Mouse (Mus musculus) CH12.LX (cell line): ENCODE results near the gene Taf5. TPM values are rescaled to one million over a fixed set of nuclear protein-coding genes. Genes with fewer than 3 reads are reported as not detected.

Source experiments
- DNase-seq: peaks from one replicate; pipeline ENCODE4 v3.0.0-alpha.2; 2013; ENCODE audit errors: extremely low read depth
- H3K27ac ChIP-seq: 2 replicates; pipeline ENCODE4 v1.5.1; 2012; ENCODE audit warnings: low read depth, mild to moderate bottlenecking, control low read depth, moderate library complexity; ENCODE audit not compliant: insufficient read depth
- H3K27me3 ChIP-seq: replicated peaks from 2 replicates; pipeline ENCODE3; 2012; ENCODE audit warnings: inconsistent platforms
- H3K36me3 ChIP-seq, 2 experiments: replicated peaks in 1 of 2; 2 replicates each; pipeline versions ENCODE3 to v1.6.1; 2012; ENCODE audit warnings: inconsistent platforms in 1 of 2, low read length in 1 of 2, mild to moderate bottlenecking in 1 of 2, mixed read lengths in 1 of 2, moderate library complexity in 1 of 2; ENCODE audit not compliant: control insufficient read depth in 1 of 2, insufficient read depth in 1 of 2
- H3K4me1 ChIP-seq, 2 experiments: 2 replicates each; pipeline ENCODE4 v1.6.1; 2012; ENCODE audit warnings: inconsistent platforms in 1 of 2, moderate library complexity in 1 of 2; ENCODE audit not compliant: insufficient read depth in 2 of 2, control insufficient read depth in 1 of 2
- H3K4me2 ChIP-seq: 2 replicates; pipeline ENCODE4 v1.6.1; 2012; ENCODE audit warnings: low read depth, mild to moderate bottlenecking, control low read depth; ENCODE audit not compliant: poor library complexity, insufficient read depth, severe bottlenecking
- H3K4me3 ChIP-seq, 3 experiments: fragments of 150-350 bp in 1 of 3; sonication (generic) in 1 of 3; replicated peaks in 1 of 3; 2 replicates each; pipeline versions ENCODE3 to v1.5.1; 2011 to 2012; ENCODE audit warnings: low read depth in 2 of 3, low read length in 2 of 3, mild to moderate bottlenecking in 2 of 3, moderate library complexity in 2 of 3, control low read depth in 1 of 3, improper control_type of control experiment in 1 of 3, inconsistent platforms in 1 of 3, mixed read lengths in 1 of 3; ENCODE audit not compliant: poor library complexity in 1 of 3
- H3K79me2 ChIP-seq: replicated peaks from 2 replicates; pipeline ENCODE4 v1.6.1; 2012; ENCODE audit warnings: mild to moderate bottlenecking, moderate library complexity; ENCODE audit not compliant: control insufficient read depth, poor library complexity, insufficient read depth, severe bottlenecking; ENCODE audit errors: extremely low read depth
- H3K9ac ChIP-seq: 2 replicates; pipeline ENCODE4 v1.6.1; 2012; ENCODE audit warnings: low read depth, mild to moderate bottlenecking, control low read depth, moderate library complexity; ENCODE audit not compliant: insufficient read depth
- H3K9me3 ChIP-seq: replicated peaks from 2 replicates; pipeline ENCODE3; 2012; ENCODE audit warnings: low read length, inconsistent platforms, mixed read lengths
- BHLHE40 ChIP-seq: IDR thresholded peaks from 2 replicates; pipeline ENCODE4 v1.6.1; 2011; ENCODE audit warnings: mild to moderate bottlenecking, low read depth, low read length, improper control_type of control experiment
- CHD2 ChIP-seq: IDR thresholded peaks from 2 replicates; pipeline ENCODE4 v1.6.1; 2011; ENCODE audit warnings: low read length, improper control_type of control experiment
- CTCF ChIP-seq, 2 experiments: IDR thresholded peaks in 1 of 2; conservative IDR thresholded peaks in 1 of 2; 2 replicates each; pipeline ENCODE4 v1.5.1; 2011 to 2012; ENCODE audit warnings: low read depth in 2 of 2, low read length in 2 of 2, improper control_type of control experiment in 1 of 2, inconsistent platforms in 1 of 2, mild to moderate bottlenecking in 1 of 2, moderate library complexity in 1 of 2
- E2F4 ChIP-seq: IDR thresholded peaks from 2 replicates; pipeline ENCODE4 v1.6.1; 2011; ENCODE audit warnings: low read depth, low read length, improper control_type of control experiment; ENCODE audit not compliant: insufficient replicate concordance
- EP300 ChIP-seq: IDR thresholded peaks from 2 replicates; pipeline ENCODE4 v1.6.1; 2011; ENCODE audit warnings: low read length, improper control_type of control experiment
- GABPA ChIP-seq: IDR thresholded peaks from 2 replicates; pipeline ENCODE4 v1.6.1; 2012; ENCODE audit warnings: low read depth, low read length, improper control_type of control experiment, inconsistent platforms; ENCODE audit not compliant: insufficient replicate concordance
- HCFC1 ChIP-seq: IDR thresholded peaks from 2 replicates; pipeline ENCODE4 v1.6.1; 2012; ENCODE audit warnings: low read depth, mild to moderate bottlenecking, inconsistent platforms, low read length, improper control_type of control experiment
- IRF4 ChIP-seq: IDR thresholded peaks from 2 replicates; pipeline ENCODE4 v1.6.1; 2014; ENCODE audit warnings: low read depth, mild to moderate bottlenecking, inconsistent platforms, low read length, improper control_type of control experiment
- JUN ChIP-seq: IDR thresholded peaks from 2 replicates; pipeline ENCODE4 v1.6.1; 2011; ENCODE audit warnings: low read depth, mild to moderate bottlenecking, low read length, improper control_type of control experiment, moderate library complexity; ENCODE audit not compliant: insufficient read depth
- MAFK ChIP-seq: IDR thresholded peaks from 2 replicates; pipeline ENCODE4 v1.6.1; 2011; ENCODE audit warnings: low read length, improper control_type of control experiment; ENCODE audit not compliant: insufficient replicate concordance
- MAX ChIP-seq: IDR thresholded peaks from 2 replicates; pipeline ENCODE4 v1.6.1; 2011; ENCODE audit warnings: low read length, improper control_type of control experiment
- MAZ ChIP-seq: IDR thresholded peaks from 2 replicates; pipeline ENCODE4 v1.6.1; 2012; ENCODE audit warnings: low read depth, mild to moderate bottlenecking, inconsistent platforms, low read length, improper control_type of control experiment, moderate library complexity
- MYC ChIP-seq: IDR thresholded peaks from 2 replicates; pipeline ENCODE4 v1.6.1; 2011; ENCODE audit warnings: low read depth, mild to moderate bottlenecking, improper control_type of control experiment, low read length
- NELFE ChIP-seq: IDR thresholded peaks from 2 replicates; pipeline ENCODE4 v1.6.1; 2011; ENCODE audit warnings: low read depth, low read length, improper control_type of control experiment
- PAX5 ChIP-seq: IDR thresholded peaks from 2 replicates; pipeline ENCODE4 v1.6.1; 2012; ENCODE audit warnings: low read length, inconsistent platforms, mixed read lengths
- POLR2AphosphoS2 ChIP-seq: IDR thresholded peaks from 2 replicates; pipeline ENCODE4 v1.6.1; 2011; ENCODE audit warnings: low read depth, low read length, improper control_type of control experiment
- RAD21 ChIP-seq: IDR thresholded peaks from 2 replicates; pipeline ENCODE4 v1.6.1; 2011; ENCODE audit warnings: low read depth, mild to moderate bottlenecking, low read length, improper control_type of control experiment, moderate library complexity
- SIN3A ChIP-seq: IDR thresholded peaks from 2 replicates; pipeline ENCODE4 v1.6.1; 2012; ENCODE audit warnings: low read length, improper control_type of control experiment, inconsistent platforms
- TBP ChIP-seq: conservative IDR thresholded peaks from 2 replicates; pipeline ENCODE4 v1.6.1; 2011; ENCODE audit warnings: low read depth, low read length, improper control_type of control experiment
- TCF12 ChIP-seq: IDR thresholded peaks from 2 replicates; pipeline ENCODE4 v1.6.1; 2014; ENCODE audit warnings: low read depth, mild to moderate bottlenecking, inconsistent platforms, low read length, improper control_type of control experiment
- USF1 ChIP-seq: IDR thresholded peaks from 2 replicates; pipeline ENCODE4 v1.6.1; 2014; ENCODE audit warnings: low read depth, mild to moderate bottlenecking, inconsistent platforms, low read length, improper control_type of control experiment
- USF2 ChIP-seq: conservative IDR thresholded peaks from 2 replicates; pipeline ENCODE4 v1.6.1; 2011; ENCODE audit warnings: low read depth, low read length, improper control_type of control experiment
- ZC3H11A ChIP-seq: IDR thresholded peaks from 2 replicates; pipeline ENCODE4 v1.6.1; 2012; ENCODE audit warnings: low read depth, mild to moderate bottlenecking, inconsistent platforms, low read length, improper control_type of control experiment
- ZMIZ1 ChIP-seq: IDR thresholded peaks from 2 replicates; pipeline ENCODE4 v1.6.1; 2012; ENCODE audit warnings: low read depth, mild to moderate bottlenecking, inconsistent platforms, low read length, improper control_type of control experiment
- dilution Hi-C: fragments of 300-500 bp; cut with MboI; formaldehyde crosslinking; loops from 2 replicates; pipeline ENCODE4 v1.14.3; 2020; ENCODE audit warnings: low sequenced_read_pairs; ENCODE audit not compliant: extremely low pct_unique_long_range_greater_than_20kb, extremely low pct_ligation_motif_present
- in situ Hi-C: fragments of 300-500 bp; cut with MboI; formaldehyde crosslinking; loops from 3 replicates; pipeline ENCODE4 v1.14.3; 2019; ENCODE audit warnings: low sequenced_read_pairs, low pct_ligation_motif_present, low pct_unique_long_range_greater_than_20kb, mixed read lengths
- polyA plus RNA-seq: library from polyadenylated mRNA; unstranded; fragments of >175 nt; gene quantifications from 2 replicates; pipeline ENCODE4 v1.2.1, GENCODE M21; 2012; ENCODE audit warnings: low read depth; ENCODE audit not compliant: insufficient read length
- total RNA-seq, 2 experiments: library from RNA; depleted of rRNA; stranded (reverse); fragments of 300-350 nt in 1 of 2; fragments of >200 nt in 1 of 2; gene quantifications; 2 replicates each; pipeline ENCODE4 v1.2.3; 2012 to 2014

The Taf5 gene
- total and polyA plus RNA-seq, 3 experiments: 10.0 to 13.7 (median 10.5) TPM

- Histone ChIP-seq H3K4me1 (peaks cover 9 to 28% of the 10 kb centered on the region in 2 experiments), H3K9ac (no peak overlapping the region), H3K27me3 (no peaks in the 10 kb centered on the region), H3K27ac (no peak overlapping the region), H3K9me3 (no peaks in the 10 kb centered on the region), H3K36me3 (peaks cover 20 to 44% of the 10 kb centered on the region in 2 experiments), H3K4me2 (peak overlapping the region; percentile 90), H3K79me2 (peaks cover 11% of the 10 kb centered on the region), H3K4me3 (peak overlapping the region in 1 of 3 experiments; percentile 18)
- TF ChIP-seq MAFK: no peak
- TF ChIP-seq RAD21: no peak
- TF ChIP-seq SIN3A: no peak
- no peak for TF ChIP-seq USF2
- no peak for TF ChIP-seq IRF4
- in situ Hi-C loops (no loop called here), dilution Hi-C loops (no loop called here)
- no peak for DNase-seq
Measured at GRCm38 (mm10) chr19:47049061-47049460, 18.5 kb upstream of the Taf5 start.

GRCm38 (mm10) chr19:47049840-47050239 is 17.7 kb upstream of the Taf5 start:
- H3K27ac ChIP-seq: no peak overlapping the region

GRCm38 (mm10) chr19:47050271-47051032 is 17.1 kb upstream of the Taf5 start, which contains the start of gene Pcgf6:
Gene Pcgf6 (minus strand): TSS chr19:47050906.
- H3K79me2 ChIP-seq: peaks cover 11% of the 10 kb centered on the region
- H3K9ac ChIP-seq: peak within 1 kb of the TSS; percentile 96
- H3K4me3 ChIP-seq: peak within 1 kb of the TSS; percentile 79 to 81 (median 80)
- H3K4me2 ChIP-seq: peak within 1 kb of the TSS; percentile 90
- H3K36me3 ChIP-seq: peaks cover 14 to 35% of the 10 kb centered on the region in 2 experiments
- in situ Hi-C loops (no loop called here), dilution Hi-C loops (no loop called here)
- H3K9me3 ChIP-seq: no peaks in the 10 kb centered on the region
- peak within 1 kb of the TSS; percentile 76 for H3K27ac ChIP-seq
- peak; percentile 85 for DNase-seq
- no peaks in the 10 kb centered on the region for H3K27me3 ChIP-seq
- peaks cover 9 to 27% of the 10 kb centered on the region in 2 experiments for H3K4me1 ChIP-seq
- TF ChIP-seq IRF4 (no peak), GABPA (no peak; the same call in 1 of the 2 replicates), EP300 (no peak), PAX5 (no peak), E2F4 (no peak), POLR2AphosphoS2 (no peak), HCFC1 (peak; percentile 92), SIN3A (peak; percentile 62; the same call in 1 of the 2 replicates), MAZ (no peak; the same call in 1 of the 2 replicates), CHD2 (peak; percentile 54; the same call in 1 of the 2 replicates), RAD21 (no peak), MYC (peak; percentile 68; the same call in 1 of the 2 replicates), USF1 (peak; percentile 28), ZMIZ1 (peak; percentile 66; the same call in 1 of the 2 replicates), NELFE (peak; percentile 78), TCF12 (peak; percentile 72), BHLHE40 (peak; percentile 46; the same call in 1 of the 2 replicates), ZC3H11A (no peak)

More at GRCm38 (mm10) chr19:47049840-47050239, 17.7 kb upstream of the Taf5 start:
- Histone ChIP-seq H3K9me3 (no peaks in the 10 kb centered on the region), H3K4me2 (peak overlapping the region; percentile 90), H3K4me3 (peak overlapping the region; percentile 79 to 81 (median 80)), H3K36me3 (peaks cover 18 to 39% of the 10 kb centered on the region in 2 experiments), H3K27me3 (no peaks in the 10 kb centered on the region), H3K4me1 (peaks cover 9 to 27% of the 10 kb centered on the region in 2 experiments), H3K9ac (peak overlapping the region; percentile 96), H3K79me2 (peaks cover 11% of the 10 kb centered on the region)
- in situ Hi-C loops: no loop called here
- no peak for DNase-seq
- dilution Hi-C loops: no loop called here
- no peak for TF ChIP-seq RAD21
- TF ChIP-seq NELFE: no peak
- no peak for TF ChIP-seq CTCF (conservative IDR thresholded peaks at IDR 0.05 in 1 of 2, IDR thresholded peaks at IDR 0.05 in 1 of 2; ENCODE audit: low read depth in 2 of 2, low read length in 2 of 2)
- TF ChIP-seq JUN: no peak
- TF ChIP-seq MAX: no peak
- TF ChIP-seq TBP: no peak
- TF ChIP-seq PAX5: no peak
- no peak for TF ChIP-seq GABPA
